Mouse (Mus musculus) c-Kit-positive CD71-negative TER-119-negative erythroid progenitor cells, embryonic 14.5 days (primary cell): ENCODE measurements around the gene B3gnt5.
"Not testable (repeated sequence)": the region's sequence is repeated elsewhere in the genome, so short reads cannot be mapped to it uniquely, and the experiment has no call there.

Source experiments
- DNase-seq: peaks from one replicate; pipeline ENCODE4 v3.0.0-alpha.2; 2013; ENCODE audit warnings: low read depth

Gene B3gnt5

GRCm38 (mm10) chr16:19760074-19760473 is at the start of gene B3gnt5:
Gene B3gnt5, plus strand, starts transcription at chr16:19760208.
- DNase-seq, result peak; percentile 35

- DNase-seq, result no peak
Measured at GRCm38 (mm10) chr16:19720959-19721358, 39.0 kb upstream of the B3gnt5 start.

GRCm38 (mm10) chr16:19724139-19724538 is 35.9 kb upstream of the B3gnt5 start:
- DNase-seq, result not testable (repeated sequence)

GRCm38 (mm10) chr16:19732896-19733295 is 27.1 kb upstream of the B3gnt5 start:
- no peak for DNase-seq

- DNase-seq, result no peak
Measured at GRCm38 (mm10) chr16:19760505-19761496, 793 bp downstream of the B3gnt5 start.

- DNase-seq, result no peak
Measured at GRCm38 (mm10) chr16:19761691-19762090, 1.7 kb downstream of the B3gnt5 start.

DNA sequence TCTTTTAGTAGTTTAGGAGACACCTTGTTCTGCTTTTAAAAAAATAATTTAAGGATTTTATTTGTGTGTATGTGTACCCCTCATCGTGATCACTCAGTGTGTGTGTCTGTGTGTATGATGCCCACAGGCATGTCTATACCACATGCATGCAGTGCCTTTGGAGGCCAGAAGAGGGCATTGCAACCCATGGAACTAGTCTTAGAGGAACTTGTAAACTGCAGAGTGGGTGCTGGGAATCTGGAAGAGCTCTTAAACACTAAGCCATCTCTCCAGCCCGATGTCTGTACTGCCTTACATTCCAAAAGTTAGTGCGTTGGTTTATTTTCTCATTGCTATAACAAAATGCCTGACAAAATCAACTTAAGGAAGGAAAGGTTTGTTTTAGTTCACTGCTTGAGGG is 6.1 kb downstream of the B3gnt5 start:
- DNase-seq, result no peak

GRCm38 (mm10) chr16:19768046-19768445 is 8.0 kb downstream of the B3gnt5 start:
- peak; percentile 31 for DNase-seq

DNA sequence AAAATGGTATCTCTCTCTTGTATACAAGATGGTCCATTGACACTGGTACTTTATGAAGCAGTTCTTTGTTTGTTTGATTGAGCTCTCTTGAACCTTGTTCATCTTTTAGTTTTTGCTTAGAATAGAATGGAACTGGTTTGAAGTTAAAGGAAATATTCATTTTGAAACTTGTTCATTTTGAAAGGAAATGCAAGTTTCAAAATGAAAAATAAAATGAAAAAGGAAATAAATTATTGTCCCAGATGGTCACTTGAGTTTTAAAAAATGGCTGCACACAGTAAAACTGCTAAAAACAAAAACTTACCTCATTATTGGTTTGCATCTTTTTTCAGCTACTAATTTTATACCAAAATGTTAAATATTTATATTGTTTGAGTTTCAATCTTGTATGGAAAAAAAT is 12.0 kb downstream of the B3gnt5 start:
- no peak for DNase-seq

- no peak for DNase-seq
Measured at GRCm38 (mm10) chr16:19786386-19787090, 26.5 kb downstream of the B3gnt5 start.

DNA sequence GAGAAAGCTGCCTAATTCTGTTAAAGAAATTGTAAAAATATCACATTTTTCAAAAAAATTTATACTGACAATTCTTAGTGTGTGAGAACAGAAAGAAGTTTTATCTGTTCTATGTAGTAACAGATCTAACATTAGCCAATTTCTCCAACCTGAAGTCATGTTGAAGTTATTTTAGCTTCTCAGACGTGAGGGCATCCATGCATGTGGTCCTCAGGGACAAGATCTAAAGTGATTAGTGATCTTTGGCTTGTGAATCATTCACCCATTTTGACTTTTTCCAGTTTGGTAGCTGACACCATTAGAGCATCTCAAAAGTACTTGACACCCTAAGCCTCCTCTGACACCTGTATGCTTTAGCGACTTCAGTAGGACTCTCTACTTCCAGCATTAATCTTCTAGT is 29.9 kb downstream of the B3gnt5 start:
- DNase-seq, result no peak

- DNase-seq, result no peak
Measured at GRCm38 (mm10) chr16:19818801-19819200, 58.8 kb downstream of the B3gnt5 start.
